Mouse (Mus musculus): Measurements from ENCODE around the gene Fscn1. TPM values are rescaled to one million over a fixed set of nuclear protein-coding genes. Genes with fewer than 3 reads are reported as not detected.

Fscn1 gene
- total RNA-seq, 2 experiments from 2014 or later = 172 to 173 TPM

- Histone ChIP-seq H3K27ac (peak overlapping the region; percentile 85), H3K4me3 (peak overlapping the region; percentile 79)
- TF ChIP-seq CTCF (conservative IDR thresholded peaks at IDR 0.05) = no peak
- DNase-seq (ENCODE audit: low spot score in 2 of 2) = peak; percentile 65 to 72
These were observed 3.0 kb downstream of the Fscn1 start for GRCm38 (mm10) chr5:142963003-142963704.

- TF ChIP-seq CTCF (conservative IDR thresholded peaks at IDR 0.05) = no peak
- H3K27ac ChIP-seq = peak overlapping the region; percentile 85
- peak; percentile 66 to 72 for DNase-seq (ENCODE audit: low spot score in 2 of 2)
- H3K4me3 ChIP-seq = peak overlapping the region; percentile 79
These were observed 3.8 kb downstream of the Fscn1 start for GRCm38 (mm10) chr5:142963705-142964494.

DNA sequence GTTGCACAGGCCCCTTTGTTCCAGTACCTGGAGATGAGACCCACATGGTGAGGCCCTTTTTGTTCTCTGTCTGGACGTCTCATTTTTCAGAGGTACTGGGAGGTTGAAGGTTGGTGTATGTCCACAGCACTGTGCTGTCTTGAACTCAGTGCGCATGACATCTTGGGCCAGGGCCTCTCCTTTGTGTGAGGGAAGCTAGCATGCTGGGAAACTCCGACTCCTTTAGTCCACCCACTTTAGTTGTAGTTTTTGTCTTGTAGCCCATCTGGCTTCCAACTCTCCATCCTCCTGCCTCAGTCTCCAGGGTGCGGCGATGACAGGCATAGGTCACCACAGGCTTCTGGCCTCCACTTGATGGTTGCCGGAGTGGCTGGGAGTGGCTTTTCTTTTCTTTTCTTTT is 4.5 kb downstream of the Fscn1 start:
- no peak for TF ChIP-seq CTCF (conservative IDR thresholded peaks at IDR 0.05)
- Histone ChIP-seq H3K4me3 (peak overlapping the region; percentile 79), H3K27ac (peak overlapping the region; percentile 85)
- DNase-seq (ENCODE audit: low spot score in 2 of 2) = no peak

DNA sequence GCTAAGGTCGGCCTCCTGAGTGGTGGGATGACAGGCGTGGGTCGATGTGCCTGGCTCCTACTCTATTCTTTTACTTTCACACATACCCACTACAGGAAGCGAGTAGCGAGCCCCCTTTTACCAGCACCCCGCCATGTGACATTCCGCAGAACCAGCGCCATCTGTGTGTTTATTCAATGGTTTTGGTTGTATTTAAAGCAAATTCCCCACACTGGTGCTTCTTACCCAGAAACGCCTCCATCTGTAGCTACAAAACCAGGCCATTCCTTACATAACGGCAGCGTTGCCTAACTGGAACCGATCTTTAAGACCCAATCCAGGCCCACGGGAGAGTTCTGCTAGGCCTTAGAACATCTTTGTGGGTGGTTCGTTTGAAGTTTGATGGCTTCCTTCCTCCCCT is 8.3 kb downstream of the Fscn1 start:
- DNase-seq (ENCODE audit: low spot score in 2 of 2) = peak; percentile 71 to 86
- no peak for TF ChIP-seq CTCF (conservative IDR thresholded peaks at IDR 0.05)
- no peak overlapping the region; the same call in 1 of the 2 replicates for H3K4me3 ChIP-seq
- H3K27ac ChIP-seq = peak overlapping the region; percentile 72

GRCm38 (mm10) chr5:142973971-142974370 is 13.8 kb downstream of the Fscn1 start:
- Histone ChIP-seq H3K4me3 (no peak overlapping the region), H3K27ac (peak overlapping the region; percentile 86; the same call in 1 of the 2 replicates)
- no peak for DNase-seq (ENCODE audit: low spot score in 2 of 2)
- TF ChIP-seq CTCF (conservative IDR thresholded peaks at IDR 0.05) = no peak

GRCm38 (mm10) chr5:142974598-142975121 is 14.5 kb downstream of the Fscn1 start:
- no peak for TF ChIP-seq CTCF (conservative IDR thresholded peaks at IDR 0.05)
- peak; percentile 73 to 89 for DNase-seq (ENCODE audit: low spot score in 2 of 2)
- H3K4me3 ChIP-seq = peak overlapping the region; percentile 53
- peak overlapping the region; percentile 86 for H3K27ac ChIP-seq

- H3K27ac ChIP-seq = no peak overlapping the region
- no peak for TF ChIP-seq CTCF (conservative IDR thresholded peaks at IDR 0.05)
- DNase-seq (ENCODE audit: low spot score in 2 of 2) = no peak
- H3K4me3 ChIP-seq = no peak overlapping the region
These were observed 16.4 kb downstream of the Fscn1 start for GRCm38 (mm10) chr5:142976516-142976915.

- no peak for TF ChIP-seq CTCF (conservative IDR thresholded peaks at IDR 0.05)
- DNase-seq (ENCODE audit: low spot score in 2 of 2) = no peak
These were observed 22.1 kb downstream of the Fscn1 start for GRCm38 (mm10) chr5:142982046-142982801.

DNA sequence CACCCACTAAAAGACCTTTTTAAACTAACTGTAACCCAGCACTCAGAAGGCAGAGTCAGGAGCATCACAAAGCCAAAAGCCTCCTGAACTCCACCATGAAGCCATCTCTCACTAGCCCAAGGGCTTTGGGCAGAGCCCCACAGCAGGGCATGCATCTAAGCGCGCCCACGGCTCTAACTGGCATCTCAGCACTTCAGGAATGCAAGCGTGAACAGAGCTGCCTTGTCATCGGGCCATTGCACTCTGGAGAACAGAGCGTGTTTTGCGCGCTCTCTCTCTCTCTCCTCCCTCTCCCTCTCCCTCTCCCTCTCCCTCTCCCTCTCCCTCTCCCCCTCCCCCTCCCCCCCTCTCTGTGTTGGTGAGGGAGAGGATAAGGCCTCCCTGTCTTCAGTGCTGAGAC is 23.0 kb downstream of the Fscn1 start:
- DNase-seq (ENCODE audit: low spot score in 2 of 2) = no peak
- no peak overlapping the region for H3K4me3 ChIP-seq
- no peak for TF ChIP-seq CTCF (conservative IDR thresholded peaks at IDR 0.05)
- H3K27ac ChIP-seq = no peak overlapping the region

More at GRCm38 (mm10) chr5:142982046-142982801, 22.1 kb downstream of the Fscn1 start:
- no peak overlapping the region for H3K27ac ChIP-seq
- H3K4me3 ChIP-seq = no peak overlapping the region

- no peak for DNase-seq (ENCODE audit: low spot score in 2 of 2)
- no peak for TF ChIP-seq CTCF (conservative IDR thresholded peaks at IDR 0.05)
- Histone ChIP-seq H3K27ac (no peak overlapping the region), H3K4me3 (no peak overlapping the region)
These were observed 24.1 kb downstream of the Fscn1 start for GRCm38 (mm10) chr5:142984271-142984670.

- H3K27ac ChIP-seq = no peak overlapping the region
- no peak for TF ChIP-seq CTCF (conservative IDR thresholded peaks at IDR 0.05)
- H3K4me3 ChIP-seq = no peak overlapping the region
- DNase-seq (ENCODE audit: low spot score in 2 of 2) = peak in 1 of 2 experiments; percentile 65
These were observed 28.4 kb downstream of the Fscn1 start for GRCm38 (mm10) chr5:142988520-142988919.

DNA sequence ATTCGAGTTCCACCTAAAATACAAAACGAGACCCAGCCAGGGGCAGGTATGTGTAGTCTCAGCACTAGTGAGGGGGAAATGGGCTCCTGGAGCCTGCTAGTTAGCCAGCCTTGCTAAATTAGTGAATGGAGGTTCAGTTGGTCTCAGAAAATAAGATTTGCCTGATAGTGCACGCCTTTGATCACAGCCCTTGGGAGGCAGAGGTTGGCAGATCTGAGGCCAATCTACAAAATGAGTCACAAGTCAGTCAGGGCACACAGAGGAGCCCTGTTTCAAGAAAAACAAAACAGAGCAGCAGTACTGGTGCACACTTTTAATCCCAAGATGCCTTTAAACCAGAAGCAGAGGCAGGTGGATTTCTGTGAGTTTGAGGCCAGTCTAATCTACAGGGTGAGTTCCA is 29.0 kb downstream of the Fscn1 start:
- H3K4me3 ChIP-seq = no peak overlapping the region
- no peak overlapping the region for H3K27ac ChIP-seq
- no peak for TF ChIP-seq CTCF (conservative IDR thresholded peaks at IDR 0.05)
- DNase-seq (ENCODE audit: low spot score in 2 of 2) = no peak

GRCm38 (mm10) chr5:142994746-142995145 is 34.6 kb downstream of the Fscn1 start:
- H3K27ac ChIP-seq = no peak overlapping the region
- DNase-seq (ENCODE audit: low spot score in 2 of 2) = no peak
- no peak overlapping the region for H3K4me3 ChIP-seq
- no peak for TF ChIP-seq CTCF (conservative IDR thresholded peaks at IDR 0.05)
